ENCODE assay signal across 8 mouse cellular contexts in genomic region chr8:70892022-70892895, GRCm38 (mm10). TPM values are rescaled to one million over a fixed set of nuclear protein-coding genes. Genes with fewer than 3 reads are reported as not detected.
DNase-seq lines count a peak whose midpoint lies in the region; ATAC-seq and TF ChIP-seq lines count a peak whose summit lies in the region.

Gene Slc5a5 (minus strand): TSS chr8:70892757.

- peak within 1 kb of the TSS; percentile 44 for H3K4me2 ChIP-seq in embryonic facial prominence, embryonic 15.5 days (replicated peaks)
- H3K4me2 ChIP-seq in intestine, embryonic 16.5 days (ENCODE audit: low read depth, low read length) = peak within 1 kb of the TSS; percentile 50
- peak within 1 kb of the TSS; percentile 49 for H3K4me2 ChIP-seq in neural tube, embryonic 13.5 days

- no peak within 1 kb of the TSS for H3K9ac ChIP-seq in embryonic facial prominence, embryonic 15.5 days
- H3K9ac ChIP-seq in intestine, embryonic 16.5 days (ENCODE audit: low read depth, low read length) = peak within 1 kb of the TSS; percentile 61
- H3K9ac ChIP-seq in neural tube, embryonic 13.5 days = peak within 1 kb of the TSS; percentile 56

- intact Hi-C loops in left cerebral cortex, adult 2 months (cut with DNase I) = loop anchor here (10.0 kb wide), 1 partner anchor 573 kb away; the partner anchor contains the start of genes Abhd8, Dda1 and Mrpl34

- no peak for TF ChIP-seq CTCF in left cerebral cortex, adult 2 months (IDR thresholded peaks at IDR 0.05)

- no peak for ATAC-seq in embryonic facial prominence, embryonic 15.5 days (ENCODE audit: insufficient number of reproducible peaks, low FRiP score, low TSS enrichment, low read depth)
- no peak for ATAC-seq in intestine, embryonic 16.5 days
- ATAC-seq in neural tube, embryonic 13.5 days (ENCODE audit: low read depth) = no peak

- H3K4me1 ChIP-seq in embryonic facial prominence, embryonic 15.5 days = peaks cover 37% of the 10 kb centered on the region
- peaks cover 18% of the 10 kb centered on the region for H3K4me1 ChIP-seq in intestine, embryonic 16.5 days (ENCODE audit: control insufficient read depth, insufficient read depth, low read length)
- peaks cover 27% of the 10 kb centered on the region for H3K4me1 ChIP-seq in neural tube, embryonic 13.5 days (replicated peaks)

- H3K9me3 ChIP-seq in embryonic facial prominence, embryonic 15.5 days (replicated peaks) = no peaks in the 10 kb centered on the region
- no peaks in the 10 kb centered on the region for H3K9me3 ChIP-seq in intestine, embryonic 16.5 days (ENCODE audit: control insufficient read depth, low read length)
- no peaks in the 10 kb centered on the region for H3K9me3 ChIP-seq in neural tube, embryonic 13.5 days

- H3K4me3 ChIP-seq in left cerebral cortex, adult 2 months = 0 out of 2 replicates have a peak within 1 kb of the TSS, but pooled peaks have one; percentile 7
- peak within 1 kb of the TSS; percentile 26 for H3K4me3 ChIP-seq in embryonic facial prominence, embryonic 15.5 days (replicated peaks)
- peak within 1 kb of the TSS; percentile 38 for H3K4me3 ChIP-seq in intestine, embryonic 16.5 days (ENCODE audit: low read length)
- H3K4me3 ChIP-seq in neural tube, embryonic 13.5 days = peak within 1 kb of the TSS; percentile 26

- H3K27ac ChIP-seq in left cerebral cortex, adult 2 months = no peak within 1 kb of the TSS
- no peak within 1 kb of the TSS for H3K27ac ChIP-seq in embryonic facial prominence, embryonic 15.5 days (replicated peaks)
- H3K27ac ChIP-seq in intestine, embryonic 16.5 days (ENCODE audit: low read length) = no peak within 1 kb of the TSS
- H3K27ac ChIP-seq in neural tube, embryonic 13.5 days (replicated peaks) = no peak within 1 kb of the TSS

- whole genome bisulfite sequencing in embryonic facial prominence, embryonic 15.5 days = 2% methylated on average over 80 of the region's 80 CpGs
- 3% methylated on average over 80 of the region's 80 CpGs for WGBS in intestine, embryonic 16.5 days
- 2% methylated on average over 80 of the region's 80 CpGs for WGBS in neural tube, embryonic 13.5 days

- peaks cover 20% of the 10 kb centered on the region for H3K36me3 ChIP-seq in embryonic facial prominence, embryonic 15.5 days
- peaks cover 13% of the 10 kb centered on the region for H3K36me3 ChIP-seq in intestine, embryonic 16.5 days (ENCODE audit: control insufficient read depth, insufficient read depth, low read length)
- peaks cover 35% of the 10 kb centered on the region for H3K36me3 ChIP-seq in neural tube, embryonic 13.5 days

- DNase-seq in left cerebral cortex, adult 2 months (ENCODE audit: extremely low spot score in 1 of 2, low spot score in 2 of 2) = no peak
- no peak for DNase-seq in left cerebral cortex, adult 9 months (ENCODE audit: low spot score in 2 of 2)
- DNase-seq in thymus, adult 18-20 months = no peak
- DNase-seq in kidney, postnatal 36 days = no peak
- DNase-seq in ovary, postnatal 10 days (ENCODE audit: low spot score) = no peak

- H3K27me3 ChIP-seq in embryonic facial prominence, embryonic 15.5 days = peaks cover 49% of the 10 kb centered on the region
- H3K27me3 ChIP-seq in intestine, embryonic 16.5 days (replicated peaks; ENCODE audit: control insufficient read depth, insufficient read depth, low read length) = peaks cover 32% of the 10 kb centered on the region
- peaks cover 71% of the 10 kb centered on the region for H3K27me3 ChIP-seq in neural tube, embryonic 13.5 days

RNA-seq across cellular contexts. Expression of gene Slc5a5, which starts in this region (rescaled TPM):
- 10 to 100 TPM in 1 of 2 experiments, 1 to 10 TPM in 1; 9.9 to 10.3 TPM for total RNA-seq in left cerebral cortex, adult 2 months (2021)
- polyA plus RNA-seq in embryonic facial prominence, embryonic 15.5 days (2015; fragmentation: Nextera tagmentation; extraction: Ambion mirVana) = 0.45 and 0.64 TPM in 2 replicates
- 0.31 and 0.32 TPM in 2 replicates for polyA plus RNA-seq in intestine, embryonic 16.5 days (2015; fragmentation: Nextera tagmentation; extraction: Ambion mirVana)
- 1.6 TPM in 2 replicates for polyA plus RNA-seq in neural tube, embryonic 13.5 days (2015; fragmentation: Nextera tagmentation; extraction: Ambion mirVana)
